In genomic region chr4:107426631-107427030, GRCm38 (mm10) we compare ENCODE assay signal across 35 mouse cellular contexts. TPM values are rescaled to one million over a fixed set of nuclear protein-coding genes. Genes with fewer than 3 reads are reported as not detected.
A peak's percentile ranks its signal among the peaks of the same experiment; 100 is the strongest.
DNase-seq lines count a peak whose midpoint lies in the region; ATAC-seq lines count a peak whose summit lies in the region.
"Had no signal": no experiment of that assay in that cellular context is flagged by ENCODE, and none has a peak within 500 bp of the region (broad histone marks: within the 10 kb centered on the region; RNA-seq: fewer than 3 reads in every experiment).

No protein-coding gene starts in this region.

- ATAC-seq in frontal cortex, adult (ENCODE audit: low TSS enrichment) = peak; percentile 95
- ATAC-seq: hindbrain, embryonic 16.5 days; intestine, embryonic 15.5 days; liver, embryonic 12.5 days; Patski had no signal

- DNase-seq in frontal cortex, postnatal 25 days (ENCODE audit: low spot score in 2 of 2) = no peak
- DNase-seq in layer of hippocampus, adult 9-11 months = peak; percentile 31
- DNase-seq in layer of hippocampus, postnatal 36 days = no peak
- DNase-seq in left cerebral cortex, postnatal 25 days (ENCODE audit: low spot score in 2 of 2) = peak; percentile 15 to 75
- peak; percentile 29 for DNase-seq in right cerebral cortex, postnatal 14 days
- no peak for DNase-seq in heart, embryonic 10.5 days (ENCODE audit: low spot score)
- DNase-seq: B cell, adult 2 months; cerebellum, adult 9-11 months; embryo, embryonic 11 days; heart, adult 11 months; heart, postnatal 10 days; kidney, adult 9 months; kidney, postnatal 25 days; lung, adult 18-20 months; lung, postnatal 10 days; thymus, adult 18-20 months; thymus, postnatal 4 days had no signal

- H3K9me3 ChIP-seq in heart, embryonic 10.5 days = no peaks in the 10 kb centered on the region
- H3K9me3 ChIP-seq: embryonic facial prominence, embryonic 13.5 days; forebrain, embryonic 12.5 days; G1E; heart, embryonic 12.5 days; hindbrain, embryonic 10.5 days; intestine, embryonic 15.5 days; limb, embryonic 13.5 days; liver, embryonic 12.5 days; midbrain, embryonic 12.5 days; neural tube, embryonic 15.5 days; stomach, embryonic 15.5 days had no signal

- no peaks in the 10 kb centered on the region for H3K36me3 ChIP-seq in heart, embryonic 10.5 days
- H3K36me3 ChIP-seq: embryonic facial prominence, embryonic 13.5 days; forebrain, embryonic 12.5 days; G1E; heart, embryonic 12.5 days; hindbrain, embryonic 10.5 days; intestine, embryonic 15.5 days; limb, embryonic 13.5 days; liver, embryonic 12.5 days; midbrain, embryonic 12.5 days; neural tube, embryonic 15.5 days; stomach, embryonic 15.5 days had no signal

- WGBS in heart, embryonic 10.5 days = 64% methylated on average over 9 of the region's 9 CpGs

- peaks cover 13% of the 10 kb centered on the region for H3K4me1 ChIP-seq in heart, embryonic 10.5 days
- H3K4me1 ChIP-seq: intestine, embryonic 15.5 days; stomach, embryonic 15.5 days had no signal

- H3K27me3 ChIP-seq in heart, embryonic 10.5 days (ENCODE audit: insufficient read depth, poor library complexity, severe bottlenecking) = peaks cover 33% of the 10 kb centered on the region
- H3K27me3 ChIP-seq: CH12.LX; forebrain, embryonic 12.5 days; neural tube, embryonic 15.5 days; Patski; stomach, embryonic 15.5 days had no signal

- intact Hi-C loops in left cerebral cortex, postnatal 25 days (cut with DNase I) = no loop called here

- H3K4me3 ChIP-seq in heart, embryonic 10.5 days = no peak overlapping the region
- H3K4me3 ChIP-seq: embryonic facial prominence, embryonic 13.5 days; erythroblast, embryonic 14.5 days; forebrain, embryonic 12.5 days; heart, embryonic 12.5 days; hindbrain, embryonic 10.5 days; intestine, embryonic 15.5 days; layer of hippocampus, adult 2 months; left cerebral cortex, adult 2 months; limb, embryonic 13.5 days; liver, embryonic 12.5 days; midbrain, embryonic 12.5 days; neural tube, embryonic 15.5 days; stomach, embryonic 15.5 days had no signal

- no peak overlapping the region for H3K27ac ChIP-seq in heart, embryonic 10.5 days
- H3K27ac ChIP-seq: embryonic facial prominence, embryonic 13.5 days; forebrain, embryonic 12.5 days; hindbrain, embryonic 10.5 days; intestine, embryonic 15.5 days; layer of hippocampus, adult 2 months; left cerebral cortex, adult 2 months; limb, embryonic 13.5 days; liver, embryonic 12.5 days; midbrain, embryonic 12.5 days; neural tube, embryonic 15.5 days; stomach, embryonic 15.5 days had no signal

RNA-seq across cellular contexts. Expression of gene Glis1, which starts 7.8 kb away (rescaled TPM):
- 1 to 10 TPM; 1.2 to 2.3 TPM for total RNA-seq in layer of hippocampus, postnatal 36 days (2021)
- total RNA-seq in left cerebral cortex, postnatal 25 days (2021) = 1 to 10 TPM in 1 of 2 experiments, under 1 TPM in 1; 0.82 to 1.1 TPM
- 0.25 and 2.0 TPM in 2 replicates for polyA plus RNA-seq in heart, embryonic 10.5 days (2016; fragmentation: Nextera tagmentation; extraction: Ambion mirVana)

RNA-seq across cellular contexts. Expression of gene Ndc1, which starts 59.0 kb away (rescaled TPM):
- total RNA-seq in layer of hippocampus, postnatal 36 days (2021) = 10 to 100 TPM; 11.0 to 12.5 TPM
- total RNA-seq in left cerebral cortex, postnatal 25 days (2021) = 10 to 100 TPM; 12.1 to 12.2 TPM
- 38.1 and 39.3 TPM in 2 replicates for polyA plus RNA-seq in heart, embryonic 10.5 days (2016; fragmentation: Nextera tagmentation; extraction: Ambion mirVana)

Comparison
In these comparisons a context has a peak if more than half of its experiments do, and no peak if none do; other contexts are left out.
1. DNase-seq: peak in layer of hippocampus, adult 9-11 months (single experiment), left cerebral cortex, postnatal 25 days (2 of 2) and right cerebral cortex, postnatal 14 days (single experiment); none in frontal cortex, postnatal 25 days (0 of 2), layer of hippocampus, postnatal 36 days (0 of 2) and heart, embryonic 10.5 days (single experiment).